Mouse (Mus musculus) T-cell, adult 66 days (primary cell): ENCODE measurements around the gene Tnip2. TPM values are rescaled to one million over a fixed set of nuclear protein-coding genes. Genes with fewer than 3 reads are reported as not detected.

Experiments used
- total RNA-seq, 2 experiments: library from RNA; stranded (reverse); gene quantifications; 3 replicates in 1 of 2; 4 replicates in 1 of 2; pipeline ENCODE4 v1.2.4; 2023

Gene Tnip2
- 10 to 100 TPM; 16.2 to 18.7 TPM for total RNA-seq

DNA sequence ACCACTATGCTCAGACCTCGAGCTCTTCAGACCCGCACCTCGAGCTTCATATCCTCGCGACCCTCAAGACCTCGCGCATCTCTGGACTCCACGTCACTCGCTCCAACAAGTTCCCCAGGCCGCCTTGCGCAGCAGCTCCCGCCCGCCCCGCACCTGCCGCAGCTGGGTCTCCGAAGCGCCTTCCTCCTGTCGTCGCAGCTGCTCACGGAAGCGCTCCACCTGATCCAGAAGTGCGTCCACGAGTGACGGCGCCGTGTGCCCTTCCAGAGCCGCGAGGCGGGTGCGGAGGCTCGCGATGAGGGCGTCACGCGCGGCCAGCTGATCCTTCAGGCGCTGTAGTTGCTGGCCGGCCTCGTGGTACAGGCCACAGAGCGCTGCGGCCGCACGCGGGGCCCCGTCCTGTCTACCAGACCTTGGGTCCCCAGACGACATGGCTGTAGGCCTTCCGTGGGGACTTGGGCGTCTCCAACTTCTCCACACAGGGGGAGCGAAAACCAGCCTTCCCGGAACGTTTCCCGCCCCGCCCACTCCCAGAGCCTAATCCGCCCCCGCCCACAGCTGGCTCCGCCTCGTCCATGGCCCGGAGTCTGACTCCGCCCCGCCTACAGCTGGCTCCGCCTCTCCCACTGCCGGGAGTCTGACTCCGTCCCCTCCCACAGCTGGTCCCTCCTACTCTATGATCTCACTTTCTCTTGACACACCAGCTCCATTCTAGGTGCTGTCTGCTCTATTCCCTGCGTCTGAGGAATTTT lies at the start of gene Tnip2:
Gene Tnip2, minus strand, starts transcription at position 526 of the 752 bp plus-strand sequence.

DNA sequence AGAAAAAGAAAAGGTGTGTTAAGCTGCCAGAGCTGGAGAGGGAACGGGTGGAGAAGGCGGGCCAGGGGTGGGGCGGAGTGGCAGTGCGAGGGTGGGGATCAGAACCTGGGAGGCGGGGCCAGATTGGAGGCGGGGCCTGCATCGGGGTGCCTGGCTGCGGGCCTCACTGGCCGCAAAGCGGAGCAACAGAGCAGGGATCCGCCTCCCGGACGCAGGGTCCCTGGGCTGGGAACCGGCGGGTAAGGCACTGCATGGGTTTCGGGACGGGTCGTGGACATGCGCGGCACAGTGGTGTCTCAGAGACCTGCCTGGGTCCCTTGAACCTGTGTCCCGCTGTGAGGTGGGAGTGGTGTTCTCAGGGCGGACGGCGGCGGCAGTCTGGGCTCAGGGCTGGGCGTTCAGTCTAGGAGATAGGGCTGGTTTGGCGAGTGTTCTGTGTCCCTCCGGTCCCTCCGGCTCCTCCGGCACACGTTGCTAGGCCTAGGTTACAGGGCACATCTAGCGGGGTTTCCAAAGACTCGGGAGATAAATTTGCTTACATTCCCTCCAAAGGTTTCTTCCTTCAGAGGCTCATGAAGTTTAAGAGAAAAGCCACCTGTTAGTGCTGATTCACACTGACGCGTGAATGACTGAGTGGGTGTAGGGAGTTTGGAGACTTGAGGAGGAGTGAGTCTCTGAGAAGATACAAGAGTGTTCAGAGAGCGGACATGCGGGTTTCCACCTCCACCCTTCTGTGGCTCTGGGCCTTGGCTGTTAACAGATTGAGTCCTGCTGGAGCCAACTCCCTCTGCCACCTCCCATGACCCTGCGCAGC lies 12.1 kb upstream of the Tnip2 start, which contains the start of gene Sh3bp2:
Gene Sh3bp2, plus strand, starts transcription at position 176 of the 814 bp plus-strand sequence.

Other genes with a start within 250 kb of the Tnip2 start
- gene Zfyve28, start 225.5 kb downstream of the Tnip2 start, total RNA-seq = under 1 TPM; 0.86 to 0.93 TPM
- gene Cfap99, start 225.4 kb downstream of the Tnip2 start, total RNA-seq = not detected
- 100 to 1,000 TPM; 287 to 292 TPM for gene Rnf4, start 177.7 kb downstream of the Tnip2 start, total RNA-seq
- 10 to 100 TPM; 77.6 to 84.8 TPM for gene Fam193a, start 144.1 kb downstream of the Tnip2 start, total RNA-seq
- 1 to 10 TPM; 7.2 to 9.7 TPM for gene Sh3bp2, start 11.8 kb upstream of the Tnip2 start, total RNA-seq
- gene Add1, start 59.7 kb upstream of the Tnip2 start, total RNA-seq = 100 to 1,000 TPM; 319 to 323 TPM
- gene Mfsd10, start 123.2 kb upstream of the Tnip2 start, total RNA-seq = 10 to 100 TPM; 32.7 to 38.7 TPM
- 10 to 100 TPM; 34.1 to 38.4 TPM for gene Nop14, start 146.2 kb upstream of the Tnip2 start, total RNA-seq
- 1 to 10 TPM; 4.5 to 9.2 TPM for gene Grk4, start 146.4 kb upstream of the Tnip2 start, total RNA-seq
- gene Htt, start 247.7 kb upstream of the Tnip2 start, total RNA-seq = 10 to 100 TPM; 58.9 to 63.6 TPM